Mouse (Mus musculus): ENCODE results near the gene Manbal.

GRCm38 (mm10) chr2:157393549-157393948 is 26.2 kb downstream of the Manbal start:
- TF ChIP-seq CTCF (IDR thresholded peaks at IDR 0.05 in 2 of 3, conservative IDR thresholded peaks at IDR 0.05 in 1 of 3; ENCODE audit: control insufficient read depth in 1 of 3, insufficient read depth in 1 of 3, low read depth in 2 of 3, low read length in 3 of 3, poor library complexity in 1 of 3, severe bottlenecking in 1 of 3) (no peak), POLR2A (IDR thresholded peaks at IDR 0.05; ENCODE audit: control insufficient read depth in 1 of 2, insufficient read depth in 1 of 2, low read depth in 1 of 2, low read length in 2 of 2, poor library complexity in 1 of 2) (no peak)

All from MEL (cell line).